Mouse (Mus musculus): ENCODE data around the gene Tcp11x2. TPM values are rescaled to one million over a fixed set of nuclear protein-coding genes. Genes with fewer than 3 reads are reported as not detected.

Tcp11x2 gene
- total RNA-seq (2023) = not detected

DNA sequence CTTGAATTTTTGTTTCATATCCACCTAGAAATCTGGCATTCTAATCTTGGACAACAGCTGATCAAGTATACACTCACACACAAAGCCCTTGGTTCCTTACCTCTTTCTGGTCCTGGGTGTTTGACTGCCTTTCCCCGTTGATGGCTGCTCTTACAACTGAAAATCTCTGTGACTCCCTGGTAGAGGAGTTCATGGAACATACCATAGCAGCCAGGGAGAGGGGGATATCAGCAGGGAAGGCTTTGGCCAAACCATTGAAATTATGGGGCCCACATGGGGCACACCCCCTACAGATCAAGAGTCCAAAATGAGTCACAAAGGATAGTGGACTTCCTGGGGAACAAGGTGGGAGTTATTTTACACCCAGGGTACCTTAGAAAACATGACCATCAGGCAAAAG lies at the start of gene Tcp11x2:
Tcp11x2 (minus strand) TSS at position 158 of the 400 bp plus-strand sequence.

DNA sequence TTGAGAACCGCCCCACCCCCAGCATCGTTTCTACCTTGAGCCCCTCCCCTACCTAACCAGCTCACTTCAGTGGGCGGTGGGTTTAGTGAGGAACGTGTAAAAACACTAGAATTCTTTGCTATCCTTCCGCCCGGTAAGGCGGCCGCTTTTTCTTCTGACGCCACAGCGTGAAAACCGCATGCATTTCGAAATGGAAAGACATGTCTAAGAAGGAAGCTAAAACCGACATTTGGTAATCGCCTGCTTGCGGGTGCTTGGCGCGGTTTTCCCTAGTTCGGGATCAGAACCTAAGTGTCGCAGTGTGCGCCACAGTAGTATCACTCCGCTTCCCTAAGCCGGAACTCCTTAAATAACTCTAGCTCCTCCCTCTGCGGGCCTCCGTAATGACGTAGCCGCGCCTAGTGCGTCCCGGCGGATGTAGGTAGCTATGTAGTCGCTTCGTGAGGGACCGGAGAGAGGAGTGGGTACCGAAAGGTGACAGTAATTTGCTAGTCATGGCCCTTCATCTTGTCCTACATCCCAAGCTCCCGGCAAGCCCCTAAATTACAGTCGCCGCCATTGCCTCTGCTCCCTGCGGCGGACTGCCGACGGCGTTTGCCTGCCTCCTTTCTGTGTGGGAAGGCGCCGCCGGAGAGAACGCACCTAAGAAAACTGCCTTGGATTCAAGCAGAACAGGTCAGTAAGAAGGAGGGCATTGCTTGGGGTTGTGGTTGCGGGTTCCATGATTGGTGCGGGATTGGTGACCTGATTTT lies 48.9 kb upstream of the Tcp11x2 start, which contains the start of the genes Armcx5 and Gprasp1:
Armcx5 (plus strand) TSS at position 430 of the 752 bp plus-strand sequence.
Gprasp1 (plus strand) TSS at position 430 of the 752 bp plus-strand sequence.

DNA sequence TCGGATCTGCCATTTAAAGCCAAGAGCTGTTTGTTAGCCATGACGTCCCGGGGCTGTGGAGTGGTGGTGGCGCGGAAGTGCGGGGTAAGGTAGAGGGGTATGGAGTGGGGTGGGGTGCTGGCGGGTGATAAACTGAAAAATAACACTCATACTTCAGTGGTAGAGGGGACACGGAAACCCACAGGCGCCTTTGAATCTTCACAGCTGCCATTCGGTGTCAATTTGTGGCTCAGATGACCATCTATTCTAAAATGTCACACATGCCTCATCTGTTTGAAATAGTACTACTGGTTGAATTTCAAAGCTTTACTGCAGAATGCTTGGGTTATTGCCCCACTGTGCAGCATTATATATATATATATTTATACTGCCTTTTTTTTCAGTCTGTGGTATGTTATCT lies 31.6 kb upstream of the Tcp11x2 start, which contains the start of gene Tmsb15a:
Tmsb15a (minus strand) TSS at position 101 of the 400 bp plus-strand sequence.

DNA sequence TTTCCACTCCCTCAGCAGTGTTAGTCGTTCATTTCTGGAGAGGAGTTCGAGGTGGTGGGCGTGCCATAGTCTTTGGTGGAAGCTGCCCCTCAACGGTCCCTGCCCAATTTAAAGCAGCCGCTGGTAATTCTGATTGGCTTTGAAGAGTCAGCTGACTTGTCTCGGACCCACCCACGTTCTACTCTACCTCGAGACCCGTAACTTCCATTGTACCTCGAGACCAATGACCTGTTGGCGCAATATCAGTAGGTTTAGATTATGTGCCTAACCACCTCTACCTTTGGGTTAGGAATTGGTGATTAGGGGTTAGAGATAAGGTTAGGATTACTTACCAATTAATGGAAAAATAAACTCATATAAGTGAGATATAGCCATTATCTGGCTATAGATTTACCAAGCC lies 66.0 kb downstream of the Tcp11x2 start, which contains the start of gene Prame:
Prame (minus strand) TSS at position 101 of the 400 bp plus-strand sequence.

Other genes starting within 250 kb of the Tcp11x2 start
- gene AV320801, start 199.2 kb downstream of the Tcp11x2 start, total RNA-seq (2023) = not detected
- not detected for gene Nxf7, start 95.0 kb downstream of the Tcp11x2 start, total RNA-seq (2023)
- not detected for gene Prame, start 66.1 kb downstream of the Tcp11x2 start, total RNA-seq (2023)
- not detected for gene Tmsb15a, start 31.5 kb upstream of the Tcp11x2 start, total RNA-seq (2023)
- gene Armcx5, start 48.9 kb upstream of the Tcp11x2 start, total RNA-seq (2023) = 39.2 TPM
- gene Gprasp1, start 48.9 kb upstream of the Tcp11x2 start, total RNA-seq (2023) = 64.9 TPM
- 19.6 TPM for gene Bhlhb9, start 103.8 kb upstream of the Tcp11x2 start, total RNA-seq (2023)
- 28.6 TPM for gene Gprasp2, start 145.2 kb upstream of the Tcp11x2 start, total RNA-seq (2023)

All from CD4-positive naive resting alpha-beta T cell, adult 76 days (primary cell).